Mouse (Mus musculus) small intestine, adult 2 months (tissue): ENCODE measurements around the gene Gm853.

Experiments used
- CTCF ChIP-seq: fragments of 200-500 bp; IDR thresholded peaks from 2 replicates; pipeline ENCODE4 v1.5.1; 2012; ENCODE audit warnings: low read depth, mild to moderate bottlenecking, control low read depth, inconsistent platforms, low read length, moderate library complexity, mixed read lengths; ENCODE audit not compliant: insufficient replicate concordance, insufficient read length; ENCODE audit errors: extremely low read depth
- POLR2A ChIP-seq: fragments of 200-500 bp; IDR thresholded peaks from 2 replicates; pipeline ENCODE4 v1.6.1; 2012; ENCODE audit warnings: low read depth, mild to moderate bottlenecking, control low read depth, inconsistent platforms, low read length, moderate library complexity

DNA sequence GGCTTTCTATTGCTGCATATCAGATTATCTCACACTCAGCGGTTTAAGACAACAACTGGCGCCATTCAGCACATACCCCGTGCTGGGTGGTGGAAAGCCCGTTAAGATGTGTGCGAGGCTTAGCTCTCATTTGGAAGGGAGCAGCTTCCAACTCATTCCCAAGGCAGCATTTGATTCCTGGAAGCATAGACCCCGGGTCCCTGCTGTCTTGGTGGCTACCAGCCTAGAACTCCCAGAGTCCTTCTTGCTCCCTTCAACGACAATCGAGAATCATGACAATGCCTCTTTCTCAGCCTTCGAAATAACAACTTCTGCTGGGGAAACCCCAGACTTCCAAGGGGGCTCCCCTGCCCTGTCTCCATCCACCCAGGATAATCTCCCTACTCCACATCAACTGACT lies 35.8 kb downstream of the Gm853 start:
- no peak for TF ChIP-seq CTCF
- TF ChIP-seq POLR2A, result no peak
